Mouse (Mus musculus) embryonic fibroblast, embryonic 13.5 days (primary cell): ENCODE measurements at regions not wholly inside any gene's neighbourhood (a gene's known extent, or its start where the extent isn't known, plus 50 kb on each side); places are given as distances from the start of the nearest gene placed in this dataset.

Experiments used
- H3K27ac ChIP-seq: 2 replicates; pipeline ENCODE4 v1.5.1; 2012; ENCODE audit warnings: low read length, control low read depth, inconsistent platforms; ENCODE audit not compliant: insufficient read depth
- H3K4me1 ChIP-seq: 2 replicates; pipeline ENCODE4 v1.6.1; 2011; ENCODE audit warnings: low read length; ENCODE audit not compliant: control insufficient read depth, insufficient read depth
- H3K4me3 ChIP-seq: 2 replicates; pipeline ENCODE4 v1.5.1; 2011; ENCODE audit warnings: mild to moderate bottlenecking, control low read depth, low read length; ENCODE audit not compliant: insufficient read depth
- CTCF ChIP-seq: IDR thresholded peaks from 2 replicates; pipeline ENCODE4 v1.5.1; 2011; ENCODE audit warnings: mild to moderate bottlenecking, control low read depth, low read length, moderate library complexity, borderline replicate concordance; ENCODE audit not compliant: insufficient read depth
- POLR2A ChIP-seq: IDR thresholded peaks from 2 replicates; pipeline ENCODE4 v1.6.1; 2011; ENCODE audit warnings: low read depth, mild to moderate bottlenecking, control low read depth, low read length, moderate library complexity

- no peaks in the 10 kb centered on the region for H3K4me1 ChIP-seq
- no peak overlapping the region for H3K27ac ChIP-seq
- H3K4me3 ChIP-seq = no peak overlapping the region
- TF ChIP-seq CTCF (no peak), POLR2A (no peak)
Observed at GRCm38 (mm10) chr9:30202411-30202810, 224.5 kb upstream of the Snx19 start.

DNA sequence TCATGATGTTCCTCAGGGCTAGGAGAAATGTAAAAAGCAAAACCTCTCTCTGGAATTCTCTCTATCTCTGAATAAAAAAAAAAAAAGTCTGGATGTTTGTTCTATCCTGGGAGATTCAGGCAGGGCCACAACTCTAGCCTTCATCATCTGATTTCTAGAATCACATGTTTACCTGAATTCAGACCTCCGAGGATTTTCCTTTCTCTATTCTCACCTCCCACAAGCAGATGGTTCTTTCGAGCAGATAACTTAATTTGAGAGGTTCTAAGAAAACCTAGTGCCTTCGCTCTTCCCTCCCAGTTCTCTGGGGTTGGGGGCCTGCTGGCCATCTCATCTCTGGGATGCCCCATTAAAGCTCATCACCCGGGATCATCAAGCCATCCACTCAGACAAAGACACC is 219.3 kb upstream of the Snx19 start:
- no peak for TF ChIP-seq CTCF
- TF ChIP-seq POLR2A = no peak
- no peak overlapping the region for H3K27ac ChIP-seq
- no peaks in the 10 kb centered on the region for H3K4me1 ChIP-seq
- H3K4me3 ChIP-seq = no peak overlapping the region

DNA sequence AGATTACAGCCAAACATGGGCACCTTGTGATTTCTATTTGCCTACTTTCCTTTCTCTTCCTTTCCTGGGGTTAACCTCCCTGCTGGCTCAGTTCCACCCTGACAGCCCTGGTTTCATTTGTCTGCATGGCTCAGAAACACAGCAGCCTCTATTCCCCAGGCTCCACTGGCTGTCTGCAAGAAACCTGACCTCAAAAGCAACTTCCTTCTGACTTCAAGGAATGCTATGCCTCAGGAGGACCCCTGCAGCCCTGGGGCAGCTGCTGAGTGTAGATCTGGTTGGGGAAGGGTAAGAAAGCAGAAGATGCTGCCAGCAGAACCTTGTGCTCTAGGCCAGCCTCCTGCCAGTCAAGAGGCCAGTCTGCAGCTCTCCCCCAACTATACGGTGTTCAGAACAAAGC is 217.1 kb upstream of the Snx19 start:
- no peak overlapping the region for H3K4me3 ChIP-seq
- no peak overlapping the region for H3K27ac ChIP-seq
- no peaks in the 10 kb centered on the region for H3K4me1 ChIP-seq
- TF ChIP-seq POLR2A (no peak), CTCF (no peak)

- TF ChIP-seq POLR2A (no peak), CTCF (no peak)
- Histone ChIP-seq H3K4me1 (no peaks in the 10 kb centered on the region), H3K27ac (no peak overlapping the region), H3K4me3 (no peak overlapping the region)
Observed at GRCm38 (mm10) chr9:30212471-30213075, 214.3 kb upstream of the Snx19 start.

- TF ChIP-seq CTCF (no peak), POLR2A (no peak)
- no peak overlapping the region for H3K27ac ChIP-seq
- no peak overlapping the region for H3K4me3 ChIP-seq
- H3K4me1 ChIP-seq = no peaks in the 10 kb centered on the region
Observed at GRCm38 (mm10) chr9:30234501-30235163, 192.3 kb upstream of the Snx19 start.

GRCm38 (mm10) chr9:30235791-30236190 is 191.1 kb upstream of the Snx19 start:
- H3K4me3 ChIP-seq = no peak overlapping the region
- H3K4me1 ChIP-seq = no peaks in the 10 kb centered on the region
- TF ChIP-seq POLR2A = no peak
- no peak for TF ChIP-seq CTCF
- no peak overlapping the region for H3K27ac ChIP-seq

- TF ChIP-seq CTCF (no peak), POLR2A (no peak)
- Histone ChIP-seq H3K27ac (no peak overlapping the region), H3K4me3 (no peak overlapping the region), H3K4me1 (no peaks in the 10 kb centered on the region)
Observed at GRCm38 (mm10) chr9:30242107-30242506, 184.8 kb upstream of the Snx19 start.

GRCm38 (mm10) chr9:30264533-30265168 is 162.3 kb upstream of the Snx19 start:
- TF ChIP-seq POLR2A = no peak
- TF ChIP-seq CTCF = peak; percentile 42; the same call in 1 of the 2 replicates
- no peak overlapping the region for H3K27ac ChIP-seq
- H3K4me3 ChIP-seq = no peak overlapping the region
- no peaks in the 10 kb centered on the region for H3K4me1 ChIP-seq

- no peak overlapping the region for H3K4me3 ChIP-seq
- TF ChIP-seq CTCF = no peak
- TF ChIP-seq POLR2A = no peak
Observed at GRCm38 (mm10) chr9:30271081-30271480, 155.8 kb upstream of the Snx19 start.

GRCm38 (mm10) chr9:30273836-30274235 is 153.1 kb upstream of the Snx19 start:
- Histone ChIP-seq H3K4me1 (no peaks in the 10 kb centered on the region), H3K4me3 (no peak overlapping the region), H3K27ac (no peak overlapping the region)
- no peak for TF ChIP-seq CTCF
- TF ChIP-seq POLR2A = no peak

More at GRCm38 (mm10) chr9:30271081-30271480, 155.8 kb upstream of the Snx19 start:
- H3K4me1 ChIP-seq = no peaks in the 10 kb centered on the region
- no peak overlapping the region for H3K27ac ChIP-seq
